ENCODE assay signal across 15 mouse cellular contexts in the genomic region with DNA sequence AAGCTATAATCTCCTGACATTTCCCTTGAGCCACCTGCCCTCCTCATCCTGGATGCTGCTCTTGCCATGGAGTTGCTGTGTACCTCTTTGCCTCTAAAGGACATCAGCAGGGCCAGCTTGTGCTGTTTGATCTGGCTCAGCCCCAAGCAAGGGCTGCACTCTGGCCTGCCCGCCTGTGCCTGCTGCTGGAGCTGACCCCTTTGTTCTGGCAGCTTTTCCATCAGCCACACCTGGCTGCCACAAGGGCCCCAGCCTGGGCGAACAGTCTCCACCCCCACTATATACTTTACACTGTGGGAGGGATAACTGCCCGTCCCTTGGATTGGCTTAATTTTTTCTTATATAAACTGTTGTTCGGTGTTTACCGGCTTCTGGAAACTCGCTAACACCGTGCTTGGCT. TPM values are rescaled to one million over a fixed set of nuclear protein-coding genes. Genes with fewer than 3 reads are reported as not detected.
DNase-seq lines count a peak whose midpoint lies in the region; ATAC-seq and TF ChIP-seq lines count a peak whose summit lies in the region.
"Had no signal": no experiment of that assay in that cellular context is flagged by ENCODE, and none has a peak within 500 bp of the region (broad histone marks: within the 10 kb centered on the region; RNA-seq: fewer than 3 reads in every experiment).

No protein-coding gene starts in this region.

- TF ChIP-seq CTCF in liver, embryonic 14.5 days (IDR thresholded peaks at IDR 0.05; ENCODE audit: low read depth), result no peak

- 0 out of 2 replicates have a peak overlapping the region, but pooled peaks have one; percentile 11 for H3K27ac ChIP-seq in forebrain, embryonic 10.5 days
- H3K27ac ChIP-seq in forebrain, embryonic 14.5 days (ENCODE audit: low read depth, low read length), result no peak overlapping the region
- no peak overlapping the region for H3K27ac ChIP-seq in liver, embryonic 14.5 days
- no peak overlapping the region for H3K27ac ChIP-seq in forebrain, embryonic 12.5 days
- H3K27ac ChIP-seq: heart, embryonic 10.5 days; limb, embryonic 12.5 days; midbrain, embryonic 13.5 days; neural tube, embryonic 12.5 days had no signal

- DNase-seq in forebrain, embryonic 10.5 days (ENCODE audit: extremely low spot score, low spot score), result no peak
- no peak for DNase-seq in forebrain, embryonic 14.5 days (ENCODE audit: low spot score)
- DNase-seq in kidney, adult 8-10 months, result peak; percentile 68 to 75
- DNase-seq in liver, embryonic 14.5 days (ENCODE audit: low read depth in 3 of 3, low spot score in 3 of 3), result peak in 1 of 3 experiments; percentile 10
- peak; percentile 62 for DNase-seq in lung, postnatal 36 days
- no peak for DNase-seq in heart, adult 18-20 months
- DNase-seq in thymus, postnatal 4 days, result no peak
- DNase-seq: cerebellum, adult 11-12 months; heart, postnatal 36 days; thymus, postnatal 25 days had no signal

- peaks cover 8% of the 10 kb centered on the region for H3K4me1 ChIP-seq in forebrain, embryonic 10.5 days
- H3K4me1 ChIP-seq in forebrain, embryonic 14.5 days (ENCODE audit: control insufficient read depth, insufficient read depth, low read length), result no peaks in the 10 kb centered on the region
- no peaks in the 10 kb centered on the region for H3K4me1 ChIP-seq in liver, embryonic 14.5 days (replicated peaks; ENCODE audit: control insufficient read depth in 2 of 2, insufficient read depth in 2 of 2, low read length in 1 of 2)
- 0 out of 2 replicates have a peak, but pooled peaks cover 2% of the 10 kb centered on the region for H3K4me1 ChIP-seq in forebrain, embryonic 12.5 days
- H3K4me1 ChIP-seq: neural tube, embryonic 12.5 days had no signal

- no peaks in the 10 kb centered on the region for H3K9me3 ChIP-seq in forebrain, embryonic 10.5 days
- H3K9me3 ChIP-seq in forebrain, embryonic 14.5 days (replicated peaks; ENCODE audit: control insufficient read depth, low read length), result no peaks in the 10 kb centered on the region
- no peaks in the 10 kb centered on the region for H3K9me3 ChIP-seq in liver, embryonic 14.5 days (ENCODE audit: control insufficient read depth, low read length)
- H3K9me3 ChIP-seq in forebrain, embryonic 12.5 days, result no peaks in the 10 kb centered on the region
- H3K9me3 ChIP-seq: heart, embryonic 10.5 days; limb, embryonic 12.5 days; midbrain, embryonic 13.5 days; neural tube, embryonic 12.5 days had no signal

- H3K36me3 ChIP-seq in forebrain, embryonic 10.5 days (replicated peaks), result no peaks in the 10 kb centered on the region
- H3K36me3 ChIP-seq in forebrain, embryonic 14.5 days (ENCODE audit: control insufficient read depth, insufficient read depth, low read length), result no peaks in the 10 kb centered on the region
- no peaks in the 10 kb centered on the region for H3K36me3 ChIP-seq in liver, embryonic 14.5 days (replicated peaks; ENCODE audit: control insufficient read depth, insufficient read depth, low read depth)
- H3K36me3 ChIP-seq in forebrain, embryonic 12.5 days (replicated peaks), result no peaks in the 10 kb centered on the region
- H3K36me3 ChIP-seq: heart, embryonic 10.5 days; limb, embryonic 12.5 days; midbrain, embryonic 13.5 days; neural tube, embryonic 12.5 days had no signal

- ATAC-seq in forebrain, embryonic 14.5 days, result no peak
- ATAC-seq in liver, embryonic 14.5 days (ENCODE audit: insufficient read depth), result peak; percentile 53; the same call in 1 of the 2 replicates
- no peak for ATAC-seq in forebrain, embryonic 12.5 days (ENCODE audit: low FRiP score)
- ATAC-seq: midbrain, embryonic 13.5 days had no signal

- WGBS in forebrain, embryonic 10.5 days, result 77% methylated on average over 7 of the region's 7 CpGs
- WGBS in forebrain, embryonic 14.5 days, result 68% methylated on average over 7 of the region's 7 CpGs
- 61% methylated on average over 7 of the region's 7 CpGs for WGBS in liver, embryonic 14.5 days (ENCODE audit: insufficient replicate concordance)
- 72% methylated on average over 7 of the region's 7 CpGs for WGBS in forebrain, embryonic 12.5 days

- H3K4me3 ChIP-seq in forebrain, embryonic 10.5 days, result no peak overlapping the region
- no peak overlapping the region for H3K4me3 ChIP-seq in forebrain, embryonic 14.5 days (ENCODE audit: low read depth, low read length)
- no peak overlapping the region for H3K4me3 ChIP-seq in liver, embryonic 14.5 days (ENCODE audit: insufficient read depth in 1 of 2, low read depth in 2 of 2, low read length in 2 of 2)
- no peak overlapping the region for H3K4me3 ChIP-seq in forebrain, embryonic 12.5 days (replicated peaks)
- H3K4me3 ChIP-seq: heart, embryonic 10.5 days; limb, embryonic 12.5 days; midbrain, embryonic 13.5 days; neural tube, embryonic 12.5 days had no signal

- TF ChIP-seq EP300 in liver, embryonic 14.5 days (IDR thresholded peaks at IDR 0.05; ENCODE audit: low read depth), result no peak

- H3K27me3 ChIP-seq in forebrain, embryonic 10.5 days (ENCODE audit: poor library complexity, severe bottlenecking), result peaks cover 5% of the 10 kb centered on the region
- no peaks in the 10 kb centered on the region for H3K27me3 ChIP-seq in forebrain, embryonic 14.5 days (replicated peaks; ENCODE audit: control insufficient read depth, insufficient read depth, low read length)
- no peaks in the 10 kb centered on the region for H3K27me3 ChIP-seq in liver, embryonic 14.5 days (ENCODE audit: control insufficient read depth, insufficient read depth, low read length)
- peaks cover 9% of the 10 kb centered on the region; the same call in 1 of the 2 replicates for H3K27me3 ChIP-seq in forebrain, embryonic 12.5 days
- H3K27me3 ChIP-seq: limb, embryonic 12.5 days; neural tube, embryonic 12.5 days had no signal

- no peak overlapping the region for H3K9ac ChIP-seq in forebrain, embryonic 14.5 days (ENCODE audit: low read length)
- no peak overlapping the region for H3K9ac ChIP-seq in liver, embryonic 14.5 days (replicated peaks)
- no peak overlapping the region for H3K9ac ChIP-seq in forebrain, embryonic 12.5 days
- H3K9ac ChIP-seq: limb, embryonic 12.5 days; midbrain, embryonic 13.5 days; neural tube, embryonic 12.5 days had no signal

- no peak overlapping the region for H3K4me2 ChIP-seq in forebrain, embryonic 14.5 days (ENCODE audit: low read length)
- no peak overlapping the region for H3K4me2 ChIP-seq in liver, embryonic 14.5 days (ENCODE audit: low read depth)
- H3K4me2 ChIP-seq in forebrain, embryonic 12.5 days, result no peak overlapping the region
- H3K4me2 ChIP-seq: limb, embryonic 12.5 days; midbrain, embryonic 13.5 days; neural tube, embryonic 12.5 days had no signal

RNA-seq across cellular contexts. Expression of a gene that starts 28.7 kb away (rescaled TPM):
- 189 and 193 TPM in 2 replicates for polyA plus RNA-seq in forebrain, embryonic 10.5 days (2016; fragmentation: Nextera tagmentation; extraction: Ambion mirVana)
- polyA plus RNA-seq in forebrain, embryonic 14.5 days (2014; fragmentation: Nextera tagmentation; extraction: Ambion mirVana), result 114 and 117 TPM in 2 replicates
- 15.7 and 21.3 TPM in 2 replicates for polyA plus RNA-seq in liver, embryonic 14.5 days (2012; rRNA removed)
- 46.6 and 48.4 TPM in 2 replicates for polyA plus RNA-seq in liver, embryonic 14.5 days (2014; fragmentation: Nextera tagmentation; extraction: Ambion mirVana)
- 10 to 100 TPM; 21.4 to 21.8 TPM for total RNA-seq in heart, adult 18-20 months (2021)
- 125 and 134 TPM in 2 replicates for polyA plus RNA-seq in forebrain, embryonic 12.5 days (2016; fragmentation: Nextera tagmentation; extraction: Ambion mirVana)

Comparison
In these comparisons a context has a peak if more than half of its experiments do, and no peak if none do; other contexts are left out.
1. DNase-seq: peak in kidney, adult 8-10 months (2 of 2) and lung, postnatal 36 days (single experiment); none in forebrain, embryonic 10.5 days (single experiment), forebrain, embryonic 14.5 days (single experiment), heart, adult 18-20 months (0 of 2) and thymus, postnatal 4 days (single experiment).